Mouse (Mus musculus) forebrain, postnatal 0 days (tissue): Measurements from ENCODE around the gene Hist1h1a. TPM values are rescaled to one million over a fixed set of nuclear protein-coding genes. Genes with fewer than 3 reads are reported as not detected.
A peak's percentile ranks its signal among the peaks of the same experiment; 100 is the strongest.
"Not testable (repeated sequence)": the region's sequence is repeated elsewhere in the genome, so short reads cannot be mapped to it uniquely, and the experiment has no call there.

Experiments
- ATAC-seq: fragments of 200-750 bp; cut with Nextera tagmentation; 2 replicates; pipeline ENCODE4 v1.8.0; 2017; ENCODE audit warnings: mild to moderate bottlenecking, moderate library complexity
- DNase-seq: peaks from one replicate; pipeline ENCODE4 v3.0.0-alpha.2; 2015
- H3K27ac ChIP-seq: fragments of 300-500 bp; sonication (generic); 2 replicates; pipeline ENCODE4 v1.5.1; 2014; ENCODE audit warnings: low read depth, mild to moderate bottlenecking, antibody characterized with exemption, low read length, moderate library complexity, mixed read lengths
- H3K27me3 ChIP-seq: fragments of 300-500 bp; sonication (generic); 2 replicates; pipeline ENCODE4 v1.6.1; 2014; ENCODE audit warnings: mild to moderate bottlenecking, low read length, mixed read lengths; ENCODE audit not compliant: insufficient read depth
- H3K36me3 ChIP-seq: fragments of 300-500 bp; sonication (generic); 2 replicates; pipeline ENCODE4 v1.6.1; 2014; ENCODE audit warnings: mild to moderate bottlenecking, moderate library complexity; ENCODE audit not compliant: insufficient read depth
- H3K4me1 ChIP-seq: fragments of 300-500 bp; sonication (generic); 2 replicates; pipeline ENCODE4 v1.6.1; 2014; ENCODE audit warnings: antibody characterized with exemption; ENCODE audit not compliant: insufficient read depth
- H3K4me2 ChIP-seq: fragments of 300-500 bp; sonication (generic); 2 replicates; pipeline ENCODE4 v1.6.1; 2014; ENCODE audit warnings: low read depth, mild to moderate bottlenecking, moderate library complexity
- H3K4me3 ChIP-seq: fragments of 300-500 bp; sonication (generic); 2 replicates; pipeline ENCODE4 v1.5.1; 2014; ENCODE audit warnings: low read depth, low read length, mixed read lengths
- H3K9ac ChIP-seq: fragments of 300-500 bp; sonication (generic); 2 replicates; pipeline ENCODE4 v1.6.1; 2014; ENCODE audit warnings: mild to moderate bottlenecking
- H3K9me3 ChIP-seq: fragments of 300-500 bp; sonication (generic); 2 replicates; pipeline ENCODE4 v1.6.1; 2016; ENCODE audit warnings: low read length
- CTCF ChIP-seq: sonication (generic); IDR thresholded peaks from 2 replicates; pipeline ENCODE4 v1.5.1; 2016; ENCODE audit warnings: antibody characterized with exemption, control low read depth, low read depth
- WGBS: fragments of 180-500 bp; shearing (Covaris S2); extraction: QIAGEN DNeasy Blood & Tissue Kit; methylation state at CpG from one replicate; pipeline ENCODE4 v1.1.7; 2014; 5-methylcytosine and 5-hydroxymethylcytosine counted together
- polyA plus RNA-seq: library from polyadenylated mRNA; unstranded; fragments of >200 nt; fragmentation: Nextera tagmentation; extraction: Ambion mirVana; gene quantifications from 2 replicates; pipeline ENCODE4 v1.2.1, GENCODE M21; 2015
- total RNA-seq: library from RNA; depleted of rRNA; stranded (reverse); fragments of >200 nt; gene quantifications from 2 replicates; pipeline ENCODE4 v1.2.3, GENCODE M21; 2014

Gene Hist1h1a
- total and polyA plus RNA-seq, 2 experiments from 2014 or later = 0.36 to 195 TPM

DNA sequence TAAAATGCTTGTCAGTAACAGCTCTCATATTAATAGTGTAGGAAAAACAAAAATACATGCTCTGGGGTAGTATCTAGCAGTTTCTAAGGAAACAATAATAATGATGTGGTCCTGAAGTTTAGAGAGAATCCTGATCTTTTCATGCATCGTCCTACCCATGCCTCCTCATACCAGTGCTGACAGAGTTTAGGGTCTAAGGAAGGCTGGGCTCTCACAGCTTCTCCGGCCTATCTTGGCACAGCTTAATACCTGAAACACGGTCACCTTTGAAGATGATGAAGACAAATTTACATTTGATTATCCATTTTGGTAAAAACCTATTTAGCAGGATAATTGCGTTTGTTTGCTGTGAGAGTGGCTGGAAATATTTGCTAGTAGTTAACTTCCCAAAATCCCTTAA lies 19.5 kb upstream of the Hist1h1a start:
- Histone ChIP-seq H3K4me3 (no peak overlapping the region), H3K36me3 (no peaks in the 10 kb centered on the region), H3K27me3 (no peaks in the 10 kb centered on the region), H3K9ac (no peak overlapping the region), H3K4me1 (peaks cover 6% of the 10 kb centered on the region), H3K4me2 (no peak overlapping the region), H3K27ac (no peak overlapping the region), H3K9me3 (no peaks in the 10 kb centered on the region)
- 31% methylated on average over 4 of the region's 4 CpGs for WGBS
- TF ChIP-seq CTCF = no peak
- ATAC-seq (no peak), DNase-seq (no peak)

GRCm38 (mm10) chr13:23744421-23745380 lies 18.8 kb upstream of the Hist1h1a start:
- Histone ChIP-seq H3K27ac (no peak overlapping the region), H3K9ac (0 out of 2 replicates have a peak overlapping the region, but pooled peaks have one; percentile 22), H3K9me3 (no peaks in the 10 kb centered on the region), H3K4me3 (peak overlapping the region; percentile 41; the same call in 1 of the 2 replicates), H3K4me1 (peaks cover 6% of the 10 kb centered on the region), H3K4me2 (peak overlapping the region; percentile 78), H3K27me3 (no peaks in the 10 kb centered on the region), H3K36me3 (no peaks in the 10 kb centered on the region)
- WGBS = 1% methylated on average over 13 of the region's 36 CpGs
- DNase-seq (no peak), ATAC-seq (no peak)
- no peak for TF ChIP-seq CTCF

- Histone ChIP-seq H3K9me3 (no peaks in the 10 kb centered on the region), H3K9ac (peak within 1 kb of the TSS; percentile 50), H3K36me3 (no peaks in the 10 kb centered on the region), H3K27ac (peak within 1 kb of the TSS; percentile 94), H3K4me2 (peak within 1 kb of the TSS; percentile 78), H3K4me3 (peak within 1 kb of the TSS; percentile 41), H3K4me1 (peaks cover under 1% of the 10 kb centered on the region; the same call in 1 of the 2 replicates), H3K27me3 (no peaks in the 10 kb centered on the region)
- WGBS = 1% methylated on average over 22 of the region's 28 CpGs
- TF ChIP-seq CTCF = no peak
- DNase-seq (peak; percentile 95), ATAC-seq (peak; percentile 73)
These were observed 17.9 kb upstream of the Hist1h1a start, which contains the start of gene Hist1h3c for GRCm38 (mm10) chr13:23745381-23746161. Gene Hist1h3c (minus strand): TSS chr13:23745602.

DNA sequence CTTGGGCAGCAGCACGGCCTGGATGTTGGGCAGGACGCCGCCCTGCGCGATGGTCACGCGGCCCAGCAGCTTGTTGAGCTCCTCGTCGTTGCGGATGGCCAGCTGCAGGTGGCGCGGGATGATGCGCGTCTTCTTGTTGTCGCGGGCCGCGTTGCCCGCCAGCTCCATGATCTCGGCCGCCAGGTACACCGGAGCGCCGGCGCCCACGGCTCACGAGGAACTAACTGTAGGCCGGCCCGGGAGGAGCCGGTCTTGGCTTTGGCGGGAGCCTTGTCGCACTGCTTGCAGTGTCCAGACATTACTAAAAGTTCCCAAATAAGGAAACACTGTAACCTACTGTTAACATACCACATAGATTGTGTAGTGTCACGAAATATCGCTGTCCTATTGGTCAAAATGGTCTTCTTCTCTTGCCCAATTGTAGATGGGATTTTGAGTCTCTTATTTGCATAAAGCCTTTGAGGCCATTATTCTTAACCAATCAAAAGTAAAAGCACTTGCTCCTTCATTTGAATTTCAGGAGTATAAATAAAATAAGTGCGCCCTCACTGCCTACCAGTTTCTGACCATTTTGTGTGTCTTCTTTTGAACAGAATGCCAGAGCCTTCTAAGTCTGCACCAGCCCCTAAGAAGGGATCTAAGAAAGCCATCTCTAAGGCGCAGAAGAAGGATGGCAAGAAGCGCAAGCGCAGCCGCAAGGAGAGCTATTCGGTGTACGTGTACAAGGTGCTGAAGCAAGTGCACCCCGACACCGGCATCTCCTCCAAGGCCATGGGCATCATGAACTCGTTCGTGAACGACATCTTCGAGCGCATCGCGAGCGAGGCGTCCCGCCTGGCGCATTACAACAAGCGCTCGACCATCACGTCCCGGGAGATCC lies 17.0 kb upstream of the Hist1h1a start, which contains the start of gene Hist1h2bb:
Gene Hist1h2bb (plus strand): TSS at position 534 of the 880 bp plus-strand sequence.
- not testable (repeated sequence) for H3K36me3 ChIP-seq, H3K4me1 ChIP-seq, H3K27me3 ChIP-seq, H3K9me3 ChIP-seq
- TF ChIP-seq CTCF = peak; percentile 21; the same call in 1 of the 2 replicates
- Histone ChIP-seq H3K4me2 (peak within 1 kb of the TSS; percentile 78), H3K27ac (peak within 1 kb of the TSS; percentile 94), H3K4me3 (peak within 1 kb of the TSS; percentile 41), H3K9ac (peak within 1 kb of the TSS; percentile 50)
- peak; percentile 93 for ATAC-seq
- WGBS = under 1% methylated on average over 36 of the region's 58 CpGs
- peak; percentile 87 for DNase-seq

DNA sequence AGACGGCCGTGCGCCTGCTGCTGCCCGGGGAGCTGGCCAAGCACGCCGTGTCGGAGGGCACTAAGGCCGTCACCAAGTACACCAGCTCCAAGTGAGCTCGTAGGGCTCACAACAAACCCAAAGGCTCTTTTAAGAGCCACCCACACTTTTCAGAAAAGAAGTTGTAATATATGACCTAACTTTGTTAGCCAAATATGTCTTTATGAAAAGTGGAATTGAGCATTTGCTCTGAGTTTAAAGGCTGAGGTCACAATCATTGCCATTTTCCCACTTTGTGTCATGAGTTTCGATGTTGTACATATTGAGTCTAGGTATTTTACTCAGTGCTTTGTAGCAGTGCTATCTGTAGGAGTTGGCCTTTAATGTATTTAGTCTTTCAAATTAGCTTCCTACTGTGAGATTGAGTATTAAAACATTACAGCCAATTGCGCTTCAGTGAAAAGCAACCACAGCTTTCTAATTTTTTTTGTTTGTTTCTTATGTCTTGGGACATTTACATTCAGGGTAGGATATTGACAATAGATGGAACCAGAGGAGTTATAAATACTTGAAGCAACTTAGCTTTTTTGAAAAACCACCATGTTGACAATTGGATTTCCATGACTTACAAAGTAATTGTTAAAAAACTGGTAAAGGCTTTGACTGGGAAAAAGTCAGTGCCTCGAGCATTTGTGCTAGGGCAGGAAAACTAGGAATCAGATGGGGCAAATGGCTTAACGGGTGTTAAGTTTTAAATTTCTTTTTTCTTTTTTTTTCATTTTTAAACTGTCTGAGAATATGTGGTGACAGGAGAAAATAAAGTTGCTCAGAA lies 16.2 kb upstream of the Hist1h1a start:
- no peaks in the 10 kb centered on the region for H3K36me3 ChIP-seq
- H3K4me3 ChIP-seq = peak overlapping the region; percentile 41
- WGBS = 1% methylated on average over 9 of the region's 13 CpGs
- peak overlapping the region; percentile 42 for H3K9ac ChIP-seq
- ATAC-seq (no peak; the same call in 1 of the 2 replicates), DNase-seq (peak; percentile 11)
- no peaks in the 10 kb centered on the region for H3K4me1 ChIP-seq
- peak overlapping the region; percentile 94 for H3K27ac ChIP-seq
- TF ChIP-seq CTCF = no peak
- peak overlapping the region; percentile 78 for H3K4me2 ChIP-seq
- no peaks in the 10 kb centered on the region for H3K27me3 ChIP-seq
- H3K9me3 ChIP-seq = no peaks in the 10 kb centered on the region
